Mouse (Mus musculus) activated CD4-positive, CD25-positive, alpha-beta regulatory T cell, adult 4 months (primary cell): ENCODE results near the gene Cenpm. TPM values are rescaled to one million over a fixed set of nuclear protein-coding genes. Genes with fewer than 3 reads are reported as not detected.

Source experiments
- ATAC-seq: one replicate; pipeline ENCODE4 v1.8.0; 2017
- polyA plus RNA-seq, 2 experiments: library from polyadenylated mRNA; unstranded; fragments of 100-300 nt; shearing (Covaris generic); gene quantifications; one replicate each; pipeline ENCODE4 v1.2.1; 2017

Cenpm gene
- polyA plus RNA-seq, 2 experiments from 2014 or later: 21.6 to 34.7 TPM

- no peak for ATAC-seq
Observed at GRCm38 (mm10) chr15:82213222-82213621, 31.3 kb downstream of the Cenpm start.

- no peak for ATAC-seq
Observed at GRCm38 (mm10) chr15:82212752-82213063, 31.8 kb downstream of the Cenpm start, which contains the start of gene Shisa8. Gene Shisa8, minus strand, starts transcription at chr15:82212815.

GRCm38 (mm10) chr15:82211911-82212751, 32.4 kb downstream of the Cenpm start:
- ATAC-seq: no peak

- no peak for ATAC-seq
Observed at GRCm38 (mm10) chr15:82211281-82211680, 33.3 kb downstream of the Cenpm start.

GRCm38 (mm10) chr15:82210801-82211200, 33.7 kb downstream of the Cenpm start:
- ATAC-seq: no peak

GRCm38 (mm10) chr15:82209295-82210050, 35.1 kb downstream of the Cenpm start:
- ATAC-seq: no peak

- ATAC-seq: no peak
Observed at GRCm38 (mm10) chr15:82208307-82208706, 36.2 kb downstream of the Cenpm start.

- no peak for ATAC-seq
Observed at GRCm38 (mm10) chr15:82207504-82208219, 36.9 kb downstream of the Cenpm start.

GRCm38 (mm10) chr15:82207105-82207459, 37.5 kb downstream of the Cenpm start:
- no peak for ATAC-seq

GRCm38 (mm10) chr15:82206365-82207104, 38.0 kb downstream of the Cenpm start:
- ATAC-seq: no peak

- ATAC-seq: no peak
Observed at GRCm38 (mm10) chr15:82204680-82205371, 39.7 kb downstream of the Cenpm start.

- no peak for ATAC-seq
Observed at GRCm38 (mm10) chr15:82203611-82204351, 40.8 kb downstream of the Cenpm start.

GRCm38 (mm10) chr15:82203090-82203489, 41.5 kb downstream of the Cenpm start:
- no peak for ATAC-seq

GRCm38 (mm10) chr15:82202086-82202485, 42.5 kb downstream of the Cenpm start:
- ATAC-seq: no peak

- ATAC-seq: no peak
Observed at GRCm38 (mm10) chr15:82199546-82199945, 45.0 kb downstream of the Cenpm start.

GRCm38 (mm10) chr15:82198342-82198741, 46.2 kb downstream of the Cenpm start:
- no peak for ATAC-seq

GRCm38 (mm10) chr15:82197937-82198336, 46.6 kb downstream of the Cenpm start:
- ATAC-seq: no peak

GRCm38 (mm10) chr15:82197246-82197750, 47.2 kb downstream of the Cenpm start:
- ATAC-seq: no peak

- no peak for ATAC-seq
Observed at GRCm38 (mm10) chr15:82196300-82196699, 48.2 kb downstream of the Cenpm start.

- no peak for ATAC-seq
Observed at GRCm38 (mm10) chr15:82192617-82193016, 51.9 kb downstream of the Cenpm start.
